Mouse (Mus musculus): ENCODE measurements around the gene Cdk14. TPM values are rescaled to one million over a fixed set of nuclear protein-coding genes. Genes with fewer than 3 reads are reported as not detected.

Gene Cdk14
- total and polyA plus RNA-seq, 2 experiments from 2014 or later, result 34.8 to 54.0 TPM

GRCm38 (mm10) chr5:5264712-5265111 is 155.4 kb downstream of the Cdk14 start:
- WGBS, result 72% methylated on average over 2 of the region's 2 CpGs
- Histone ChIP-seq H3K4me2 (ENCODE audit: low read depth) (peak overlapping the region; percentile 49), H3K36me3 (ENCODE audit: insufficient read depth) (no peaks in the 10 kb centered on the region), H3K4me3 (ENCODE audit: low read depth, low read length) (peak overlapping the region; percentile 35), H3K4me1 (ENCODE audit: insufficient read depth) (no peaks in the 10 kb centered on the region), H3K27me3 (ENCODE audit: insufficient read depth, low read length) (no peaks in the 10 kb centered on the region), H3K9ac (no peak overlapping the region), H3K9me3 (ENCODE audit: low read length) (no peaks in the 10 kb centered on the region), H3K27ac (ENCODE audit: low read depth, low read length) (no peak overlapping the region)
- no peak for TF ChIP-seq CTCF (IDR thresholded peaks at IDR 0.05; ENCODE audit: low read depth)
- no peak for ATAC-seq
- peak; percentile 8 for DNase-seq

GRCm38 (mm10) chr5:5261725-5262296 is 158.3 kb downstream of the Cdk14 start:
- H3K4me3 ChIP-seq (ENCODE audit: low read depth, low read length), result no peak overlapping the region
- H3K4me2 ChIP-seq (ENCODE audit: low read depth), result no peak overlapping the region
- ATAC-seq (no peak), DNase-seq (no peak)
- no peaks in the 10 kb centered on the region for H3K36me3 ChIP-seq (ENCODE audit: insufficient read depth)
- H3K27me3 ChIP-seq (ENCODE audit: insufficient read depth, low read length), result no peaks in the 10 kb centered on the region
- no peak for TF ChIP-seq CTCF (IDR thresholded peaks at IDR 0.05; ENCODE audit: low read depth)
- no peaks in the 10 kb centered on the region for H3K4me1 ChIP-seq (ENCODE audit: insufficient read depth)
- H3K27ac ChIP-seq (ENCODE audit: low read depth, low read length), result no peak overlapping the region
- H3K9ac ChIP-seq, result no peak overlapping the region
- no peaks in the 10 kb centered on the region for H3K9me3 ChIP-seq (ENCODE audit: low read length)
- 79% methylated on average over 14 of the region's 14 CpGs for WGBS

- no peak overlapping the region for H3K27ac ChIP-seq (ENCODE audit: low read depth, low read length)
- 60% methylated on average over 14 of the region's 14 CpGs for WGBS
- no peaks in the 10 kb centered on the region for H3K4me1 ChIP-seq (ENCODE audit: insufficient read depth)
- H3K9me3 ChIP-seq (ENCODE audit: low read length), result no peaks in the 10 kb centered on the region
- no peak overlapping the region for H3K4me3 ChIP-seq (ENCODE audit: low read depth, low read length)
- ATAC-seq, result no peak
- no peak for DNase-seq
- no peak for TF ChIP-seq CTCF (IDR thresholded peaks at IDR 0.05; ENCODE audit: low read depth)
- no peak overlapping the region for H3K9ac ChIP-seq
- H3K36me3 ChIP-seq (ENCODE audit: insufficient read depth), result no peaks in the 10 kb centered on the region
- H3K27me3 ChIP-seq (ENCODE audit: insufficient read depth, low read length), result no peaks in the 10 kb centered on the region
- H3K4me2 ChIP-seq (ENCODE audit: low read depth), result no peak overlapping the region
Measured at GRCm38 (mm10) chr5:5260966-5261724, 159.0 kb downstream of the Cdk14 start.

- H3K4me1 ChIP-seq (ENCODE audit: insufficient read depth), result no peaks in the 10 kb centered on the region
- WGBS, result 72% methylated on average over 7 of the region's 7 CpGs
- no peak for TF ChIP-seq CTCF (IDR thresholded peaks at IDR 0.05; ENCODE audit: low read depth)
Measured at GRCm38 (mm10) chr5:5260309-5260708, 159.8 kb downstream of the Cdk14 start.

GRCm38 (mm10) chr5:5254391-5254790 is 165.7 kb downstream of the Cdk14 start:
- ATAC-seq, result 0 out of 2 replicates have a peak, but pooled peaks have one; percentile 36
- H3K27ac ChIP-seq (ENCODE audit: low read depth, low read length), result no peak overlapping the region
- 81% methylated on average over 6 of the region's 6 CpGs for WGBS
- H3K4me1 ChIP-seq (ENCODE audit: insufficient read depth), result no peaks in the 10 kb centered on the region
- H3K9ac ChIP-seq, result no peak overlapping the region
- no peak overlapping the region for H3K4me2 ChIP-seq (ENCODE audit: low read depth)
- no peaks in the 10 kb centered on the region for H3K27me3 ChIP-seq (ENCODE audit: insufficient read depth, low read length)
- TF ChIP-seq CTCF (IDR thresholded peaks at IDR 0.05; ENCODE audit: low read depth), result no peak
- H3K9me3 ChIP-seq (ENCODE audit: low read length), result no peaks in the 10 kb centered on the region
- H3K4me3 ChIP-seq (ENCODE audit: low read depth, low read length), result no peak overlapping the region
- no peaks in the 10 kb centered on the region for H3K36me3 ChIP-seq (ENCODE audit: insufficient read depth)
- no peak for DNase-seq

More at GRCm38 (mm10) chr5:5260309-5260708, 159.8 kb downstream of the Cdk14 start:
- no peak for DNase-seq
- no peak overlapping the region for H3K9ac ChIP-seq
- no peak for ATAC-seq
- no peaks in the 10 kb centered on the region for H3K36me3 ChIP-seq (ENCODE audit: insufficient read depth)
- no peaks in the 10 kb centered on the region for H3K27me3 ChIP-seq (ENCODE audit: insufficient read depth, low read length)
- H3K27ac ChIP-seq (ENCODE audit: low read depth, low read length), result no peak overlapping the region
- H3K4me2 ChIP-seq (ENCODE audit: low read depth), result no peak overlapping the region
- H3K4me3 ChIP-seq (ENCODE audit: low read depth, low read length), result no peak overlapping the region
- H3K9me3 ChIP-seq (ENCODE audit: low read length), result no peaks in the 10 kb centered on the region

GRCm38 (mm10) chr5:5253177-5253576 is 166.9 kb downstream of the Cdk14 start:
- 93% methylated on average over 3 of the region's 3 CpGs for WGBS
- Histone ChIP-seq H3K27me3 (ENCODE audit: insufficient read depth, low read length) (no peaks in the 10 kb centered on the region), H3K27ac (ENCODE audit: low read depth, low read length) (no peak overlapping the region), H3K9me3 (ENCODE audit: low read length) (no peaks in the 10 kb centered on the region), H3K9ac (no peak overlapping the region), H3K36me3 (ENCODE audit: insufficient read depth) (no peaks in the 10 kb centered on the region), H3K4me3 (ENCODE audit: low read depth, low read length) (no peak overlapping the region), H3K4me2 (ENCODE audit: low read depth) (no peak overlapping the region), H3K4me1 (ENCODE audit: insufficient read depth) (no peaks in the 10 kb centered on the region)
- no peak for TF ChIP-seq CTCF (IDR thresholded peaks at IDR 0.05; ENCODE audit: low read depth)
- DNase-seq, result no peak
- ATAC-seq, result no peak

- no peak overlapping the region for H3K4me3 ChIP-seq (ENCODE audit: low read depth, low read length)
- no peaks in the 10 kb centered on the region for H3K27me3 ChIP-seq (ENCODE audit: insufficient read depth, low read length)
- H3K27ac ChIP-seq (ENCODE audit: low read depth, low read length), result no peak overlapping the region
- 96% methylated on average over 6 of the region's 6 CpGs for WGBS
- no peaks in the 10 kb centered on the region for H3K4me1 ChIP-seq (ENCODE audit: insufficient read depth)
- no peak for ATAC-seq
- no peak overlapping the region for H3K4me2 ChIP-seq (ENCODE audit: low read depth)
- H3K36me3 ChIP-seq (ENCODE audit: insufficient read depth), result no peaks in the 10 kb centered on the region
- DNase-seq, result no peak
- H3K9me3 ChIP-seq (ENCODE audit: low read length), result no peaks in the 10 kb centered on the region
- H3K9ac ChIP-seq, result no peak overlapping the region
- no peak for TF ChIP-seq CTCF (IDR thresholded peaks at IDR 0.05; ENCODE audit: low read depth)
Measured at GRCm38 (mm10) chr5:5247671-5248070, 172.4 kb downstream of the Cdk14 start.
